Mouse (Mus musculus): ENCODE results near the gene R3hdm4. TPM values are rescaled to one million over a fixed set of nuclear protein-coding genes. Genes with fewer than 3 reads are reported as not detected.

The R3hdm4 gene
- polyA plus RNA-seq, 1 experiment: 13.0 TPM

- TF ChIP-seq TAL1 (IDR thresholded peaks at IDR 0.05; ENCODE audit: low read length) (no peak), GATA1 (IDR thresholded peaks at IDR 0.05; ENCODE audit: low read length) (no peak)
- H3K4me3 ChIP-seq (replicated peaks): no peak overlapping the region
- peaks cover 72% of the 10 kb centered on the region for H3K27me3 ChIP-seq (ENCODE audit: control insufficient read depth)
- peaks cover 66% of the 10 kb centered on the region for H3K4me1 ChIP-seq (ENCODE audit: control insufficient read depth)
- no peaks in the 10 kb centered on the region for H3K36me3 ChIP-seq (ENCODE audit: control insufficient read depth)
- H3K9me3 ChIP-seq (ENCODE audit: control insufficient read depth, low read length): peaks cover 15% of the 10 kb centered on the region
These were observed 735 bp downstream of the R3hdm4 start for GRCm38 (mm10) chr10:79920056-79920890.

- peaks cover 15% of the 10 kb centered on the region for H3K9me3 ChIP-seq (ENCODE audit: control insufficient read depth, low read length)
- H3K4me1 ChIP-seq (ENCODE audit: control insufficient read depth): peaks cover 71% of the 10 kb centered on the region
- TF ChIP-seq GATA1 (IDR thresholded peaks at IDR 0.05; ENCODE audit: low read length) (no peak), TAL1 (IDR thresholded peaks at IDR 0.05; ENCODE audit: low read length) (no peak)
- peaks cover 72% of the 10 kb centered on the region for H3K27me3 ChIP-seq (ENCODE audit: control insufficient read depth)
- H3K36me3 ChIP-seq (ENCODE audit: control insufficient read depth): no peaks in the 10 kb centered on the region
- H3K4me3 ChIP-seq (replicated peaks): no peak overlapping the region
These were observed 1.7 kb downstream of the R3hdm4 start for GRCm38 (mm10) chr10:79919251-79919849.

- no peak for TF ChIP-seq TAL1 (IDR thresholded peaks at IDR 0.05; ENCODE audit: low read length)
- no peak for TF ChIP-seq GATA1 (IDR thresholded peaks at IDR 0.05; ENCODE audit: low read length)
- Histone ChIP-seq H3K9me3 (ENCODE audit: control insufficient read depth, low read length) (peaks cover 15% of the 10 kb centered on the region), H3K27me3 (ENCODE audit: control insufficient read depth) (peaks cover 66% of the 10 kb centered on the region), H3K4me3 (replicated peaks) (no peak overlapping the region), H3K36me3 (ENCODE audit: control insufficient read depth) (peaks cover 3% of the 10 kb centered on the region), H3K4me1 (ENCODE audit: control insufficient read depth) (peaks cover 79% of the 10 kb centered on the region)
These were observed 2.6 kb downstream of the R3hdm4 start for GRCm38 (mm10) chr10:79918231-79919078.

GRCm38 (mm10) chr10:79917532-79918100 is 3.4 kb downstream of the R3hdm4 start:
- peaks cover 15% of the 10 kb centered on the region for H3K9me3 ChIP-seq (ENCODE audit: control insufficient read depth, low read length)
- peak overlapping the region; percentile 83 for H3K4me3 ChIP-seq (replicated peaks)
- peaks cover 86% of the 10 kb centered on the region for H3K4me1 ChIP-seq (ENCODE audit: control insufficient read depth)
- peaks cover 58% of the 10 kb centered on the region for H3K27me3 ChIP-seq (ENCODE audit: control insufficient read depth)
- peaks cover 10% of the 10 kb centered on the region for H3K36me3 ChIP-seq (ENCODE audit: control insufficient read depth)
- TF ChIP-seq GATA1 (IDR thresholded peaks at IDR 0.05; ENCODE audit: low read length) (no peak), TAL1 (IDR thresholded peaks at IDR 0.05; ENCODE audit: low read length) (no peak)

GRCm38 (mm10) chr10:79916808-79917531 is 4.0 kb downstream of the R3hdm4 start, which contains the start of gene Kiss1r:
TSS of gene Kiss1r (plus strand) at chr10:79916971.
- H3K36me3 ChIP-seq (ENCODE audit: control insufficient read depth): peaks cover 16% of the 10 kb centered on the region
- no peak for TF ChIP-seq GATA1 (IDR thresholded peaks at IDR 0.05; ENCODE audit: low read length)
- TF ChIP-seq TAL1 (IDR thresholded peaks at IDR 0.05; ENCODE audit: low read length): no peak
- peaks cover 93% of the 10 kb centered on the region for H3K4me1 ChIP-seq (ENCODE audit: control insufficient read depth)
- peaks cover 52% of the 10 kb centered on the region for H3K27me3 ChIP-seq (ENCODE audit: control insufficient read depth)
- H3K4me3 ChIP-seq (replicated peaks): peak within 1 kb of the TSS; percentile 83
- peaks cover 15% of the 10 kb centered on the region for H3K9me3 ChIP-seq (ENCODE audit: control insufficient read depth, low read length)

GRCm38 (mm10) chr10:79916081-79916480 is 4.9 kb downstream of the R3hdm4 start:
- TF ChIP-seq TAL1 (IDR thresholded peaks at IDR 0.05; ENCODE audit: low read length): no peak
- no peak for TF ChIP-seq GATA1 (IDR thresholded peaks at IDR 0.05; ENCODE audit: low read length)
- H3K9me3 ChIP-seq (ENCODE audit: control insufficient read depth, low read length): peaks cover 8% of the 10 kb centered on the region
- peak overlapping the region; percentile 83 for H3K4me3 ChIP-seq (replicated peaks)
- peaks cover 92% of the 10 kb centered on the region for H3K4me1 ChIP-seq (ENCODE audit: control insufficient read depth)
- peaks cover 25% of the 10 kb centered on the region for H3K36me3 ChIP-seq (ENCODE audit: control insufficient read depth)
- H3K27me3 ChIP-seq (ENCODE audit: control insufficient read depth): peaks cover 43% of the 10 kb centered on the region

GRCm38 (mm10) chr10:79914948-79915596 is 5.9 kb downstream of the R3hdm4 start:
- peak overlapping the region; percentile 83 for H3K4me3 ChIP-seq (replicated peaks)
- TF ChIP-seq TAL1 (IDR thresholded peaks at IDR 0.05; ENCODE audit: low read length) (no peak), GATA1 (IDR thresholded peaks at IDR 0.05; ENCODE audit: low read length) (no peak)
- H3K4me1 ChIP-seq (ENCODE audit: control insufficient read depth): peaks cover 82% of the 10 kb centered on the region
- H3K36me3 ChIP-seq (ENCODE audit: control insufficient read depth): peaks cover 34% of the 10 kb centered on the region
- no peaks in the 10 kb centered on the region; the same call in 1 of the 2 replicates for H3K9me3 ChIP-seq (ENCODE audit: control insufficient read depth, low read length)
- peaks cover 33% of the 10 kb centered on the region for H3K27me3 ChIP-seq (ENCODE audit: control insufficient read depth)
